Mouse (Mus musculus): ENCODE measurements around the gene Tex47.

DNA sequence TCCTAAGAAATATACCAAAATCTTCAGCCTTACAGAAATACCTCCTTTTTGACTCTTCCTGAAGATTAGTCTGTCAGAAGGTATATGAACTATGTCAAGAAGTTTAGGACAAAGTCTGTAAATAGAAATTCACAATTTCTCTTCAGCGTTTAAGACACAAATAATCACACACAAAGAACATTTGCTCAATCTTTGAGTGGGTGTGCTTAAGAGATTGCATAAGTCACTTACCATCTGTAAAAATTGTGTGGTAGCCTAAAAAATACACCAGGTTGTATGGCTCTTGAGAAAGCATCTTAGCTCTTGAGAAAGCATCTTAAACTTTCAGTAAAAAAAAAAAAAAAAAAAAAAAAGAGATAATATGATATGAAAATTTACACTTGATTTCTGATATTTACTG, 19.6 kb upstream of the Tex47 start:
- TF ChIP-seq CTCF (IDR thresholded peaks at IDR 0.05; ENCODE audit: low read depth) (no peak), EP300 (IDR thresholded peaks at IDR 0.05; ENCODE audit: low read depth) (no peak)

Data from liver, embryonic 14.5 days (tissue).